Mouse (Mus musculus) myocyte (in vitro differentiated cells): Measurements from ENCODE around the gene Tmem88b. TPM values are rescaled to one million over a fixed set of nuclear protein-coding genes. Genes with fewer than 3 reads are reported as not detected.

Experiments used
- H3K27me3 ChIP-seq: one replicate; pipeline ENCODE4 v1.6.1; 2011; ENCODE audit not compliant: control insufficient read depth, insufficient read depth, insufficient read length
- H3K36me3 ChIP-seq: one replicate; pipeline ENCODE4 v1.6.1; 2011; ENCODE audit not compliant: control insufficient read depth, insufficient read depth
- H3K4me2 ChIP-seq: one replicate; pipeline ENCODE4 v1.6.1; 2011; ENCODE audit warnings: low read depth, control low read depth
- H3K4me3 ChIP-seq: one replicate; pipeline ENCODE4 v1.5.1; 2011; ENCODE audit warnings: mild to moderate bottlenecking, control low read depth, moderate library complexity
- H3K79me2 ChIP-seq: one replicate; pipeline ENCODE4 v1.6.1; 2011; ENCODE audit not compliant: control insufficient read depth, insufficient read depth
- H3ac ChIP-seq: one replicate; pipeline ENCODE4 v1.6.1; 2011; ENCODE audit not compliant: control insufficient read depth, insufficient read length
- CEBPB ChIP-seq: IDR thresholded peaks from 2 replicates; pipeline ENCODE4 v1.6.1; 2011; ENCODE audit warnings: mild to moderate bottlenecking, moderate library complexity; ENCODE audit not compliant: poor library complexity, insufficient read depth, severe bottlenecking
- E2F4 ChIP-seq: IDR thresholded peaks from one replicate; pipeline ENCODE4 v1.6.1; 2011; ENCODE audit warnings: mild to moderate bottlenecking, control low read depth, moderate library complexity; ENCODE audit not compliant: insufficient read depth
- MAX ChIP-seq: IDR thresholded peaks from one replicate; pipeline ENCODE4 v1.6.1; 2011; ENCODE audit warnings: low read depth, mild to moderate bottlenecking, control low read depth
- MYOD1 ChIP-seq, 3 experiments: IDR thresholded peaks; one replicate each; pipeline ENCODE4 v1.6.1; 2011; ENCODE audit warnings: control low read depth in 2 of 3, low read depth in 2 of 3, mild to moderate bottlenecking in 2 of 3, moderate library complexity in 1 of 3; ENCODE audit not compliant: insufficient read length in 2 of 3, control insufficient read depth in 1 of 3
- MYOG ChIP-seq, 3 experiments: IDR thresholded peaks; one replicate each; pipeline ENCODE4 v1.6.1; 2011; ENCODE audit warnings: control low read depth in 2 of 3, low read depth in 2 of 3, mild to moderate bottlenecking in 2 of 3; ENCODE audit not compliant: insufficient read length in 2 of 3, control insufficient read depth in 1 of 3, insufficient read depth in 1 of 3
- POLR2A ChIP-seq: IDR thresholded peaks from one replicate; pipeline ENCODE4 v1.6.1; 2011; ENCODE audit warnings: low read depth, mild to moderate bottlenecking, control low read depth, moderate library complexity; ENCODE audit not compliant: insufficient read length
- POLR2AphosphoS2 ChIP-seq: IDR thresholded peaks from one replicate; pipeline ENCODE4 v1.6.1; 2011; ENCODE audit warnings: low read depth, control low read depth; ENCODE audit not compliant: insufficient read length
- REST ChIP-seq: IDR thresholded peaks from one replicate; pipeline ENCODE4 v1.6.1; 2011; ENCODE audit warnings: mild to moderate bottlenecking, control low read depth, moderate library complexity; ENCODE audit not compliant: insufficient read depth, insufficient read length
- SRF ChIP-seq: IDR thresholded peaks from one replicate; pipeline ENCODE4 v1.6.1; 2011; ENCODE audit warnings: low read depth; ENCODE audit not compliant: control insufficient read depth, insufficient read length
- TCF12 ChIP-seq: IDR thresholded peaks from one replicate; pipeline ENCODE4 v1.6.1; 2011; ENCODE audit warnings: mild to moderate bottlenecking, control low read depth; ENCODE audit not compliant: poor library complexity, insufficient read depth, severe bottlenecking
- TCF3 ChIP-seq: IDR thresholded peaks from one replicate; pipeline ENCODE4 v1.6.1; 2011; ENCODE audit warnings: low read depth, control low read depth; ENCODE audit not compliant: insufficient read length
- USF1 ChIP-seq: IDR thresholded peaks from one replicate; pipeline ENCODE4 v1.6.1; 2011; ENCODE audit warnings: low read depth, mild to moderate bottlenecking, control low read depth, moderate library complexity
- polyA plus RNA-seq: library from polyadenylated mRNA; unstranded; fragments of >200 nt; fragmentation: generic; extraction: Trizol; gene quantifications from one replicate; pipeline ENCODE4 v1.2.1, GENCODE M21; 2012; ENCODE audit warnings: missing spikeins

Tmem88b gene
- polyA plus RNA-seq, 1 experiment: 0.97 TPM

DNA sequence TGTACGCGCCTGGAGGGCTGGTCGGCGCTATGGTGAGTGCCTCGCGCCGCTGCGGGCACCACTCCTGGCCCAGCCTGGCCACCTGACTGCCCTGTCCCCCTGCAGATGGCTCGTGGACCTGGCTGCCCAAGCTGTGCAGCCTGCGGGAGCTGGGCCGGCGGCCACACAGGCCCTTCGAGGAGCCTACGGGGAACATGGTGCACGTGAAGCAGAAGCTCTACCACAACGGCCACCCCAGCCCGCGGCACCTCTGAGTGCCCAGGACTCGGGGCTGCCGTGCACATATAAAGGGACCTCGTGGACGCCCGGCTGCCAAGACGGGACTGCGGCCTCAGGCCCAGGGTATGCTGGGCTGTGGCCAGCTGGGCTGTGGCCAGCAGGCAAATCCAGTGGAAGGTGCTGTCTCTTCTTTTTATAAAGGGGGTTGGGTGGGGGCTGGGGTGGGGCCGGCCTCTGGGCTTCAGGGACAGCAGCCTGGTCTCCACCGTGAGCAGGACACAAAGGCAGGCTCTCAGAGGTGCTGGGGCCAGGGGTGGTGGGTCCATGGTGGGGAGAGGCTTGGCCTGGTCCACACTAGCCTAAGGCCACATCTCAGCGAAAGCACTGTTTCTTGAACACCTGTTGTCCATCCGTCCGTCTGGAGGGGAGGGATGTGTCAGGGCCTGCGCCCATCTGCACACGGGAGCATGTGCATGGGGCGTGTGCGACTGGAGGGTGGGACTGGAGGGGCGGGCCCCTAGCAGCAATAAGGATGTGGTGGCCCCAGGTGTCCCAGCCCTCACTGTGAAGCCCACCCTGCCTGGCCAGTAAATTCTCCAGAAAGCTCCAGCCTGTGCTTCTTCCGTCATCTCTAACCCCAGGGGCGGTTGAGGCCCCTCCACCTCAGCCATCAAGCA is 45.7 kb downstream of the Tmem88b start:
- Histone ChIP-seq H3K27me3 (no peaks in the 10 kb centered on the region), H3ac (no peak overlapping the region), H3K36me3 (peaks cover 18% of the 10 kb centered on the region), H3K4me3 (no peak overlapping the region), H3K4me2 (no peak overlapping the region), H3K79me2 (no peaks in the 10 kb centered on the region)
- TF ChIP-seq POLR2AphosphoS2 (peak; percentile 85), TCF12 (no peak), SRF (no peak), POLR2A (peak; percentile 47), MYOD1 (IDR thresholded peaks at IDR 0.05; ENCODE audit: control insufficient read depth in 1 of 3, insufficient read length in 2 of 3, low read depth in 2 of 3) (peak in 2 of 3 experiments; percentile 55 to 62), E2F4 (no peak), MYOG (IDR thresholded peaks at IDR 0.05; ENCODE audit: control insufficient read depth in 1 of 3, insufficient read depth in 1 of 3, insufficient read length in 2 of 3, low read depth in 2 of 3) (peak in 1 of 3 experiments; percentile 22)

DNA sequence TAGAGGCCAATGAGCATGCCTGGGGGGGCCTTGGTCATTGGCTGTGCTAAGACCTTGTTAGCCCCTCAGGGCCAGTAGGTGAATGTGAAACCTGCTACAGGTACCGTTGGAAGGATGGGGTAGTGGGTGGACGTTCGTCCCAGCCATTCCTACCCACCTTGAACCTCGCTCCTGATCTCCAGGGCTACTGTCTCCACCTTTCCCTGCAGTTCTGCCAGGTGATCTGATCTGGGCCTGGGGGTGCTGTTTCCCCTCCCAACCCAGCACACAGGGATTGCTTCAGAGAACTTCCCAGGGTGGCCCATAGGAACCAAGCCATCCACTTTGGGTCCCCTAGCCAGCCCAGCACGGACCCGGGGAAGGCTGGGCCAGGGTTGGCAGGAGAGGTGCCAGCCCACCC is 46.5 kb downstream of the Tmem88b start:
- Histone ChIP-seq H3K4me3 (no peak overlapping the region), H3K36me3 (peaks cover 18% of the 10 kb centered on the region), H3K27me3 (no peaks in the 10 kb centered on the region), H3ac (no peak overlapping the region), H3K79me2 (no peaks in the 10 kb centered on the region), H3K4me2 (no peak overlapping the region)
- TF ChIP-seq POLR2AphosphoS2 (peak; percentile 34), USF1 (no peak), SRF (no peak), MYOD1 (IDR thresholded peaks at IDR 0.05; ENCODE audit: control insufficient read depth in 1 of 3, insufficient read length in 2 of 3, low read depth in 2 of 3) (no peak), TCF12 (no peak), POLR2A (no peak), MYOG (IDR thresholded peaks at IDR 0.05; ENCODE audit: control insufficient read depth in 1 of 3, insufficient read depth in 1 of 3, insufficient read length in 2 of 3, low read depth in 2 of 3) (no peak)

DNA sequence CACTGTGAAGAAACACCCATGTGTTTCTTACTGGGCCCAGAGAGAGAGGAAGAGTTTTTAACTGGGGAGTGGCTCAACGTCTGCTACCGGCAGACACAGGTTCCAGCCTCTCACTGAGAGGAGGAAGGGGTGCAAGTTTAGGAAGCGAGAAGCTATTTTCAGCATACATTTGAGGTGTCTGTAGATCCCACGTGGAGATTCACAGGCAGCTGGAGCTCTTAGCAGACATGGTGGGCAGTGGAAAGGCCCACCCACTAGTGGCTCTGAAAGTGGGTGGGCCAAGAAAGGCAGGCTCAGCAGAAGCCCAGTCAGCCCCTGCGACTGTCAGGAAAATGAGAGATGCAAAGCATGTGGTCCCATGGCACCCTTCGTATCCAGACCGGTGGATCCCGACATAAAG is 47.4 kb downstream of the Tmem88b start:
- Histone ChIP-seq H3ac (no peak overlapping the region), H3K4me2 (no peak overlapping the region), H3K79me2 (peaks cover 6% of the 10 kb centered on the region), H3K27me3 (no peaks in the 10 kb centered on the region), H3K4me3 (no peak overlapping the region), H3K36me3 (peaks cover 14% of the 10 kb centered on the region)
- no peak for TF ChIP-seq MAX
- TF ChIP-seq MYOD1 (IDR thresholded peaks at IDR 0.05; ENCODE audit: control insufficient read depth in 1 of 3, insufficient read length in 2 of 3, low read depth in 2 of 3): no peak
- no peak for TF ChIP-seq TCF3
- no peak for TF ChIP-seq E2F4
- no peak for TF ChIP-seq SRF
- no peak for TF ChIP-seq TCF12
- TF ChIP-seq REST: no peak
- no peak for TF ChIP-seq MYOG (IDR thresholded peaks at IDR 0.05; ENCODE audit: control insufficient read depth in 1 of 3, insufficient read depth in 1 of 3, insufficient read length in 2 of 3, low read depth in 2 of 3)
- TF ChIP-seq POLR2AphosphoS2: no peak
- TF ChIP-seq CEBPB: no peak
- no peak for TF ChIP-seq USF1

DNA sequence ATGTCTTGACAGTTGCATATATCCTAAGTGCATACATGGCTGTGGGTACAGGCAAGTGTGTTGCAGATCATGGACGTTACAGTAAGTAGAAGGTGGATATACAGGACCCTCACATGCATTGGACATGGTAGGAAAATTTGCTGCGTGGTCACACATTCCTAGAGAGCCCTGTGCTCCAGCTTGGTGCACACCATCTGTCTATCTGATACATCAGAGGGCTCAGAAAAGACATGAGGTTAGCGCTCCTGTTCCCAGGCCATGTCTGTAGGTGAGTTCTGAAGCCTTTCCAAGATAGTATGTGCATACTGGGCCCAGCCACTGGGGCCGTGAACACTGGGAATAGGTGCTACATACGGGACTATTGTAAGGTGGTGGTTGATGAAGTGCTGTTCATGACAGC is 49.3 kb downstream of the Tmem88b start:
- TF ChIP-seq POLR2AphosphoS2: no peak
- TF ChIP-seq TCF3: no peak
- no peak for TF ChIP-seq E2F4
- no peak for TF ChIP-seq REST
- no peak for TF ChIP-seq MAX
- TF ChIP-seq TCF12: no peak
- Histone ChIP-seq H3K4me2 (no peak overlapping the region), H3K4me3 (no peak overlapping the region), H3ac (no peak overlapping the region), H3K79me2 (peaks cover 16% of the 10 kb centered on the region), H3K36me3 (peaks cover 19% of the 10 kb centered on the region), H3K27me3 (no peaks in the 10 kb centered on the region)

DNA sequence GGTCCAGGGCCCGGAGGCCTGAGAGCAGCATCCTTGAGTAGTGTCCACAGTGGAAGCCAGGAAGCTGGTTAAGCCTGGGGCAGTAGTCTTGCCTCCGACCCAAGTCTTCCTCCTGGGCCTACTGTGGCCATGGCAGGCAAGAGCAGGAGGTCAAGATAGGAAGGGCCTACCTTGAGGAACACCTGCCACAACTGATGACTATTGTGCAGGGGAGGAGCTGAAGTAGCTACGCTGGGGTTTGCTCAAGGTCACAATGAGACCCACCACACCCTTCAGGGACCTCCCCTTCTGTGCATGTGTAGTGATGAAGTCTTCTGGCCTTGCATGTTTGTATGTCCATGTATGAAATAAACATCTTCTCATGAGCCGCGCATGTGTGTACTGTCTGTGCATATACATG is 49.9 kb downstream of the Tmem88b start:
- TF ChIP-seq USF1 (no peak), REST (no peak), E2F4 (no peak), POLR2A (no peak), CEBPB (no peak), TCF12 (no peak), TCF3 (no peak), MYOG (IDR thresholded peaks at IDR 0.05; ENCODE audit: control insufficient read depth in 1 of 3, insufficient read depth in 1 of 3, insufficient read length in 2 of 3, low read depth in 2 of 3) (no peak), MAX (no peak), MYOD1 (IDR thresholded peaks at IDR 0.05; ENCODE audit: control insufficient read depth in 1 of 3, insufficient read length in 2 of 3, low read depth in 2 of 3) (no peak), SRF (no peak), POLR2AphosphoS2 (no peak)
- Histone ChIP-seq H3K79me2 (peaks cover 22% of the 10 kb centered on the region), H3K4me3 (peak overlapping the region; percentile 69), H3K4me2 (peak overlapping the region; percentile 78), H3K27me3 (no peaks in the 10 kb centered on the region), H3ac (peak overlapping the region; percentile 64), H3K36me3 (peaks cover 25% of the 10 kb centered on the region)
